Mouse (Mus musculus) bone marrow, adult 2 months (tissue): ENCODE data around the gene Otx1. TPM values are rescaled to one million over a fixed set of nuclear protein-coding genes. Genes with fewer than 3 reads are reported as not detected.

ENCODE experiments used
- H3K27ac ChIP-seq: fragments of 200-500 bp; 2 replicates; pipeline ENCODE4 v1.5.1; 2012; ENCODE audit warnings: low read depth, mild to moderate bottlenecking, control low read depth, inconsistent platforms, low read length; ENCODE audit not compliant: control insufficient read depth, poor library complexity, insufficient read depth
- H3K4me1 ChIP-seq: fragments of 200-500 bp; 2 replicates; pipeline ENCODE4 v1.6.1; 2011; ENCODE audit warnings: low read length; ENCODE audit not compliant: control insufficient read depth, insufficient read depth
- H3K4me3 ChIP-seq: fragments of 200-500 bp; replicated peaks from 2 replicates; pipeline ENCODE3; 2011; ENCODE audit warnings: mild to moderate bottlenecking, low read depth, low read length, control low read depth; ENCODE audit not compliant: control insufficient read depth
- CTCF ChIP-seq: fragments of 200-500 bp; IDR thresholded peaks from 2 replicates; pipeline ENCODE4 v1.5.1; 2011; ENCODE audit warnings: low read length, control low read depth; ENCODE audit not compliant: control insufficient read depth, insufficient read depth
- POLR2A ChIP-seq: fragments of 200-500 bp; IDR thresholded peaks from 2 replicates; pipeline ENCODE4 v1.6.1; 2011; ENCODE audit warnings: low read depth, mild to moderate bottlenecking, control low read depth, low read length, borderline replicate concordance; ENCODE audit not compliant: control insufficient read depth
- WGBS: fragments of 180-500 bp; shearing (Covaris S2); methylation state at CpG from one replicate; pipeline ENCODE4 v1.1.7; 2018; 5-methylcytosine and 5-hydroxymethylcytosine counted together
- polyA plus RNA-seq: library from polyadenylated mRNA; stranded (reverse); fragments of >200 nt; gene quantifications from 2 replicates; pipeline ENCODE4 v1.2.4, GENCODE M21; 2011; ENCODE audit warnings: low replicate concordance; ENCODE audit not compliant: missing spikeins, insufficient read depth, insufficient read length

Gene Otx1
- polyA plus RNA-seq, 1 experiment: not detected

DNA sequence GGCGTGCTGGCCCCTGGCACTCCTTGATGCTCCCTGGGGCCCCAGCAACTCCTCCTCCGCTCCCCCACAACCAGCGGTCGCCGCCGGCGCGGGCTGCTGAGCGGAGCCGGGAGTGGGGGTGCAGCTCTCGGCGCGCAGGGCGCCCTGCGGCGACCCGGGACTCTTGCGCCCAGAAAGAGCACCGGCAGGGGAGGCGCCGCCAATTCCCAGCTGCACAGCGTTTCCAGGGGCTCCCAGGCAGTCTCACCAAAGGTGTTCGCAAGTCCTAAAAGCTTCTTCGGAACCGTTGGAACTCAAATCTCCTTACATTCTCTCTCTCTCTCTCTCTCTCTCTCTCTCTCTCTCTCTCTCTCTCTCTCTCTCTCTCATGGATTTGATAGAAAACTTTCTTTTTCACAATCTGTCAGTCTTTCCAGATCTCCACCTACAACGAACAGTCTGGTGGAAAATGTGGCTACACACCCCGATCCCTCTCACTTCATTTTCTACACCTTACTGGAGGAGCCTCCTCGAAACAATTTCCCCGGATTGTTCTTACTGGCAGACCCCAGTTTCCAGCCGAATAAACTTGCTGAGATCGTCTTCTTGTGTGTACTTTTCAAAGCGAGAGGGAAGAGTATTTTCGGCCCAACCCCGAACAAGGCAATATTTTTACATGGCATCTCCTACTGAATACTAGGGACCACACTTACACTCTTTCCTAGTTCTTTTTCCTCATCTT lies 475 bp downstream of the Otx1 start:
- TF ChIP-seq POLR2A (no peak), CTCF (no peak)
- H3K27ac ChIP-seq: no peak overlapping the region; the same call in 1 of the 2 replicates
- H3K4me3 ChIP-seq: no peak overlapping the region
- H3K4me1 ChIP-seq: no peaks in the 10 kb centered on the region; the same call in 1 of the 2 replicates
- WGBS: 1% methylated on average over 34 of the region's 34 CpGs

DNA sequence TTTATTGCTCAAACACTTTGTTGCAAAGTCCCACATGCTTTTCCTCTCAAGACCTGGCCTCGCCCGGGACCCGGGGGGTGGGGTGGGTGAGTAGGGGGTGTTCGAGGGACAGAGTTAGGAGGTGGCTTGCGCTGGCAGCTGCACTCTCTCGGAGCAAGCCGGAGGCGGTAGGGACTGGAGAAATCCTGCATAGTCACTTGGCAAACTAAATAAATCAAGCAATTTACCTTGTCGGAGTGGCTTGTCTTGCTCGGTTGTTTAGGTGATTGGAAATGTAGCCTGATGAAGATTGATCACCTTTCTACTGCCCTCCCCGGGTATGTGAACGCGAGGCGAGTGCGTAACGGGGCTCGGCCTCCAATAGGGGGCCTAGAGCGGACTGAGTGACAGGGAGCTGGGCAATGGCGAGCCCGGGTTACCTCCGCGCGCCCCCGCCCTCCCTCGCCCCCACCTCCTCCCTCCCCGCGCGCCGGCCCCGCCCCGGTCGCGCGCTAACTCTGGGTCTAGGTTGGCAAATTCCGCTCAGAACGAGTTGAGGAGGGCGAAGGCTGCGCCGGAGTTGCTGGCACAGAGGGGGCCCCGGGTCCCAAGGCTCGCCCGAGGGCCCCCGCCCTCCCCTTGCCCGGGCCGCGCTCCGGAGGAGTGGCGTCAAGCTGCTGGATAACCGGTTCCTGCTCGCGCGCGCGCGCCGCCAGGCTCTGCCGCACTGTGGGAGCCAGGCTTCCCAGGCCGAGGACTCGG lies 1.2 kb downstream of the Otx1 start:
- TF ChIP-seq CTCF (no peak), POLR2A (no peak)
- Histone ChIP-seq H3K27ac (no peak overlapping the region; the same call in 1 of the 2 replicates), H3K4me1 (no peaks in the 10 kb centered on the region; the same call in 1 of the 2 replicates), H3K4me3 (no peak overlapping the region)
- WGBS: under 1% methylated on average over 57 of the region's 59 CpGs

DNA sequence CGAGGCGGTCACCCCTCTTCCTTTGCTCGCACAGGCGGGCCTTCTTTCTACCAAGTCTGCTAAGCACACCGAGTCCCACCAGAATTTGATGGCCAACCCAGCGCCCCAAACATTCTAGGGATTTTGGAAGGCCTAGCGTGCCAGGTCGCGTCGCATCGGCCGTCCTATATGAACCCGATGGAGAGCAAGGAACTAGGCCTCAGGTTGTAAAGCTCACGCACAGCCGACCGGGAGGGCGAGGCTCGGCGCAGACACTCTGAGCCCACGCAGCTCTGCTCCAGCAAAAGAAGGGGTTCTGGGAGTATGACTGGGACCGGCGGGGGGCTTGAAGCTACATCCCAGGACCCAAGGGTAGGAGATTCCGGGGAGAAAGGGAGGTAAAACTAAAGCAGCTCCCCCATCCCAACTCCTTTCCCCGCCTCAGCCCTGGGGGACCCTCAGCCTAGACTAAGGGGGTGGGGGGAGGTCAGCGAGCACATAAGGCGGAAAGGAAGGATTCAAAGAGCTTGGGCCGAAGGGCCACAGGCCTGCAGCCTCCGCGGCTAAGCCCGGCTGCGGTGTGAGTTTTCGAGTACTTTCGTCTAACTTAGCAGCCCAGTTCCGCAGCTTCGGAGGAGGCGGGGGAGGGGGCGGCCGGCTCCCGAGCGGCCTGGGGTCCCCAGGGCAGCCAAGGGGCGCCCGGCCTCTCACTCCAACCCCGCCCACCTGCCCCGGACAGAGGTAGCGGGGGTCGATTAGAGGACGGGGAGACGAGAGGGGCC lies 2.2 kb downstream of the Otx1 start:
- WGBS: 7% methylated on average over 48 of the region's 48 CpGs
- Histone ChIP-seq H3K27ac (no peak overlapping the region), H3K4me1 (no peaks in the 10 kb centered on the region; the same call in 1 of the 2 replicates), H3K4me3 (no peak overlapping the region)
- TF ChIP-seq POLR2A (no peak), CTCF (no peak)

DNA sequence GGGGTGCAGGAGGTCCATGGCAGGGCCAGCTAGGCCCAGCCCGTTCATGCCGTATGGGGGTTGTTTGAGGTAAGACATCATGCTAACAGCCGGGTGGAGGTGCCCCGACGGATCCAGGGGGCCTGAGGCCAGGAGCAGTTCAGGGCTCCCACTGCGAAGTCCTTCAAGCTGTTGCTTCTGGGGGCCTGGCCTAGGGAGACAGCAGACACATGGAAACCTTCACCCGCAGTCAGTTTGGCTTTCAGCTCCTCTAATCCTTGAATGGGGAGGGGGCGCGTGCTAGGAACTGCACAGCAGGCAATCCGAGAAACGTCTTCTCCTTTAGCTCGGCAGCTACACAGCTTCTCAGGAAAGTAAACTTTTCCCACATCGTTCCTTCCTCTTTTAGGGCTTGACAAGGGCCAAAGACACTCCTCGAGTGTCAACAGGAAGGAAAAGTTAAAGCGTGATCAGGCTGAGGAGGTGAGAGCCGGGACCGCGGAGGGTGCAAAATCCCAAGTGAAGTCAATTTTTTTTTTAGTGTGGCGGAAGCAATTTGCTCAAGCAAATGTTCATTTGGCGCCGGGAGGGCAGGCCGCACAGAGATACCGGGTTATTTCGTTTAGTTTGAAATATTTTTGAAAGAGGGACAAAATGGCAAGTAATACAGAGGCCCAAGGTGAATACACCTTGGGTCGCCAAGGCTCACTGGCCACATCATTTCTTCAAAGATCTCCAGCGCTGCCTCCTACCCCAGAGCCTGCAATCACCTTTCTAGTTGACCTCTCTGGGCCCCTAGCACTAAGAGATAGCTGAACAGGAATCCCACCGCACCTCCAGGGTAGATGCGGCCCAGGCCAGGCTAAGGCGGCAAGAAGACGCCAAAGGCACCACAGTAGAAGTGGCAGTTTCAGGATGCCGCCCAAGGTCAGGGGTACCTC lies 3.0 kb downstream of the Otx1 start:
- H3K27ac ChIP-seq: no peak overlapping the region
- no peak overlapping the region for H3K4me3 ChIP-seq
- no peak for TF ChIP-seq CTCF
- TF ChIP-seq POLR2A: no peak
- no peaks in the 10 kb centered on the region; the same call in 1 of the 2 replicates for H3K4me1 ChIP-seq
- 7% methylated on average over 31 of the region's 31 CpGs for WGBS

DNA sequence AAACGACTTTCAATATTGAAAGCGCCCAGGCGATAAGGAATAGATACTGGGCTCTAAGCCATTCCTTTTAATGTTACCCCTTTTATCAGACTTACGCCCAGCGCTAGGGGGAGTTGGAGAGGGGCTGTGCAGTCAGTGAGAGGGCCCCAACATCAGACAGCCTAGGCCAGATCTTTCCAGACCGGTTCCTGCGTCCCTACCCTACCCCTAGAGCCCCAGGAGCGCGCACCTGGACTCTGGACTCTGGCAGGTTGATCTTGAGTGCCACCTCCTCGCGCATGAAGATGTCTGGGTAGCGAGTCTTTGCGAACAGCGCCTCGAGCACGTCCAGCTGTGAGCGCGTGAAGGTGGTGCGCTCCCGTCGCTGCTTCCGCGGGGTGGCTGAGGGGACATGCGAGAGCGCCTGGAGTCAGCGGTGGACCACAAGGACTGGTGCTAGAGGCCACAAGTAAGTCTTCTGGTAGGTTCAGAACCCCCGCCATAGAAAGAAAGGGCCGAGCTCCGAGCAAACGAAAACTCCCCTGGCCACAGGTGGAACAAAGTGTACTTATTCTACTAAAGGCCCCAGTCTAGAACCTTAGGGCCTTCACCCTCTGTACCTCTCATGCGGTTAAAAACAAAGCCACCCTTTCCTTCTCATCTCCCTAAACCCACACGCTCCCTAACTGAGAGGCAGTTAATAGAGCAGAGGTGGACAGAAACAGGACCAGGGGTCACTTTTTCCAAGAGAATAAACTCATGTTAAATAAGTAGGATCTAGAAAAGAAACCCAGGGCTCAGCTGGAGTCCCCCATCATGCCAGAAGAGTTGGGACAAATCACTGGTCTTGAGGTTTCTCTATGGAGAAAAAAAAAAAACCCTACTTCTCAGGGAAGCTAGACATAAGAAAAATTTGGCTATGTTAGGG lies 4.3 kb downstream of the Otx1 start:
- no peak for TF ChIP-seq CTCF
- no peak for TF ChIP-seq POLR2A
- Histone ChIP-seq H3K27ac (no peak overlapping the region), H3K4me1 (no peaks in the 10 kb centered on the region; the same call in 1 of the 2 replicates), H3K4me3 (no peak overlapping the region)
- 9% methylated on average over 32 of the region's 32 CpGs for WGBS

DNA sequence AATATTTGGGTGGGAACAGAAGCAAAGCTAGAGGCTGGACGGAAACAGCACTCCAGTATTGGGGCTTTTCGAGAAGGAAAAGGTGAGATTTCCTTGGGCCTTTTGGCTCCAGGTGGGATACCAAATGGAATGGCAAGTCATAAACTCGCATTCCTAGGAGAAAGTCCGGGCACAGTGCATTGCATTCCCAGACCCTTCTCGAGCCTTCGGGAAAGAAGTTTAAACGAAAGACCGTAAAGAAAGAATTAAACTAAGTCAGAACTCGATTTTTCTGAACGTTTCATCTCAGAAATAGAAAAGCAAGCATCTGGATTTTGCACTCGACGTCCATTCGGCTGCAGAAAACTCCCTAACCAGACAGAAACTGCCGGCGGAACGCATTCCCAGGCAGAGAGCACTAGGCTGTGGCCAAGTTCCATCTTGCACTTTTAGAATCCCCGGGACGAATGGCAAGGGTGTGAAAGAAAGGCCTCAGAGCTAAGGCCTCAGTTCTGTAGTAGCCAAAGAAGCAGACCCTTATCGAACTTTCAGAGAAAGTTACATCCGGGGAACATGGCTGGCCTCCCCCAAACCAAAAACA lies 5.0 kb downstream of the Otx1 start:
- 4% methylated on average over 20 of the region's 20 CpGs for WGBS
- no peak for TF ChIP-seq POLR2A
- no peak for TF ChIP-seq CTCF
- no peak overlapping the region for H3K4me3 ChIP-seq
- H3K4me1 ChIP-seq: no peaks in the 10 kb centered on the region; the same call in 1 of the 2 replicates
- H3K27ac ChIP-seq: no peak overlapping the region
